Mouse (Mus musculus) heart, postnatal 0 days (tissue): ENCODE data around the gene Calr. TPM values are rescaled to one million over a fixed set of nuclear protein-coding genes. Genes with fewer than 3 reads are reported as not detected.
A peak's percentile ranks its signal among the peaks of the same experiment; 100 is the strongest.

Source experiments
- ATAC-seq: fragments of 200-750 bp; cut with Nextera tagmentation; 2 replicates; pipeline ENCODE4 v1.8.0; 2017; ENCODE audit warnings: low read depth, moderate number of reproducible peaks, moderate library complexity; ENCODE audit not compliant: insufficient read depth
- DNase-seq: peaks from one replicate; pipeline ENCODE4 v3.0.0-alpha.2; 2016; ENCODE audit warnings: low spot score
- H3K27ac ChIP-seq: fragments of 300-500 bp; sonication (generic); 2 replicates; pipeline ENCODE4 v1.5.1; 2014; ENCODE audit warnings: low read depth, mild to moderate bottlenecking
- H3K27me3 ChIP-seq: fragments of 300-500 bp; sonication (generic); 2 replicates; pipeline ENCODE4 v1.6.1; 2014; ENCODE audit warnings: low read length, mixed read lengths; ENCODE audit not compliant: control insufficient read depth, insufficient read depth
- H3K36me3 ChIP-seq: fragments of 300-500 bp; sonication (generic); replicated peaks from 2 replicates; pipeline ENCODE4 v1.6.1; 2014; ENCODE audit warnings: low read length, mixed read lengths; ENCODE audit not compliant: control insufficient read depth, insufficient read depth
- H3K4me1 ChIP-seq: fragments of 300-500 bp; sonication (generic); 2 replicates; pipeline ENCODE4 v1.6.1; 2014; ENCODE audit warnings: antibody characterized with exemption; ENCODE audit not compliant: control insufficient read depth, insufficient read depth
- H3K4me2 ChIP-seq: fragments of 300-500 bp; sonication (generic); 2 replicates; pipeline ENCODE4 v1.6.1; 2014; ENCODE audit warnings: low read depth, mild to moderate bottlenecking, low read length, moderate library complexity
- H3K4me3 ChIP-seq: fragments of 300-500 bp; sonication (generic); 2 replicates; pipeline ENCODE4 v1.5.1; 2014; ENCODE audit warnings: low read depth, low read length
- H3K9ac ChIP-seq: fragments of 300-500 bp; sonication (generic); replicated peaks from 2 replicates; pipeline ENCODE4 v1.6.1; 2014; ENCODE audit warnings: low read depth, low read length, mixed read lengths
- H3K9me3 ChIP-seq: fragments of 300-500 bp; sonication (generic); replicated peaks from 2 replicates; pipeline ENCODE4 v1.6.1; 2016; ENCODE audit warnings: low read length; ENCODE audit not compliant: control insufficient read depth
- CTCF ChIP-seq: IDR thresholded peaks from 2 replicates; pipeline ENCODE4 v1.5.1; 2016; ENCODE audit warnings: antibody characterized with exemption, control low read depth, low read depth
- EP300 ChIP-seq: IDR thresholded peaks from 2 replicates; pipeline ENCODE4 v1.6.1; 2016; ENCODE audit warnings: antibody characterized with exemption, low read depth
- WGBS: fragments of 180-500 bp; shearing (Covaris S2); extraction: QIAGEN DNeasy Blood & Tissue Kit; methylation state at CpG from one replicate; pipeline ENCODE4 v1.1.7; 2014; 5-methylcytosine and 5-hydroxymethylcytosine counted together
- microRNA-seq: library from miRNA; unstranded; fragments of <30 nt; microRNA quantifications from one replicate; pipeline ENCODE4, GENCODE M21; 2016
- polyA plus RNA-seq: library from polyadenylated mRNA; unstranded; fragments of >200 nt; fragmentation: Nextera tagmentation; extraction: Ambion mirVana; gene quantifications from 2 replicates; pipeline ENCODE4 v1.2.1, GENCODE M21; 2015
- total RNA-seq: library from RNA; depleted of rRNA; stranded (reverse); fragments of >200 nt; gene quantifications from 2 replicates; pipeline ENCODE4 v1.2.3, GENCODE M21; 2014; ENCODE audit warnings: low replicate concordance; rRNA removed

The Calr gene
- total and polyA plus RNA-seq, 2 experiments from 2014 or later: 201 to 235 TPM

GRCm38 (mm10) chr8:84794486-84794885 lies 52.2 kb downstream of the Calr start:
- WGBS: 57% methylated on average over 7 of the region's 7 CpGs
- no peak overlapping the region for H3K4me2 ChIP-seq
- ATAC-seq: no peak
- no peak overlapping the region for H3K4me3 ChIP-seq
- H3K4me1 ChIP-seq: peaks cover 30% of the 10 kb centered on the region
- TF ChIP-seq EP300: no peak
- no peak for TF ChIP-seq CTCF
- no peak for DNase-seq
- peak overlapping the region; percentile 40 for H3K27ac ChIP-seq
- H3K27me3 ChIP-seq: no peaks in the 10 kb centered on the region
- H3K9ac ChIP-seq: no peak overlapping the region
- peaks cover 10% of the 10 kb centered on the region; the same call in 1 of the 2 replicates for H3K36me3 ChIP-seq
- H3K9me3 ChIP-seq: no peaks in the 10 kb centered on the region

GRCm38 (mm10) chr8:84793791-84794485 lies 52.8 kb downstream of the Calr start:
- TF ChIP-seq EP300: no peak
- no peak for TF ChIP-seq CTCF
- Histone ChIP-seq H3K9ac (no peak overlapping the region; the same call in 1 of the 2 replicates), H3K4me3 (no peak overlapping the region), H3K4me2 (peak overlapping the region; percentile 35), H3K27ac (peak overlapping the region; percentile 40), H3K27me3 (no peaks in the 10 kb centered on the region), H3K4me1 (peaks cover 36% of the 10 kb centered on the region), H3K36me3 (peaks cover 10% of the 10 kb centered on the region; the same call in 1 of the 2 replicates), H3K9me3 (no peaks in the 10 kb centered on the region)
- WGBS: 61% methylated on average over 13 of the region's 13 CpGs
- ATAC-seq (no peak), DNase-seq (no peak)

DNA sequence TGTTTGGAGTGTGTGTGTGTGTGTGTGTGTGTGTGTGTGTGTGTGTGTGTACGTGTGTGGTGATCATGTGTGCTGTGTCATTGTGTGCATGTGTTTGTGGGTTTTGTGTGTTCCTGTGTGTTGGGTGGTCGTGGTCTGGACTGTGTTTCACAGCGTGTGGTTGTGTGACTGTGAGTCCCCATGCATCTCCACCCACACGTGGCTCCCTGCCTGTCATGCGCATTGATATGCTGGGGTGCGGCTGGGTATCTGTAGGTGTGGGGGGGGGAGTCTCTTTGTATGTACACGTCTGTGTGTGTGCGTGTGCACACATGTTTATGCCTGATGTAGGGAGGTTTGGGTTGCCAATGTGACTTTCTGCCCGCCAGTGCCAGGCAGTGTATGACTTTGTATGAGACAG lies 53.6 kb downstream of the Calr start:
- no peak overlapping the region for H3K27ac ChIP-seq
- H3K4me1 ChIP-seq: peaks cover 37% of the 10 kb centered on the region
- 81% methylated on average over 8 of the region's 9 CpGs for WGBS
- peaks cover 10% of the 10 kb centered on the region; the same call in 1 of the 2 replicates for H3K36me3 ChIP-seq
- no peaks in the 10 kb centered on the region for H3K27me3 ChIP-seq
- H3K4me2 ChIP-seq: no peak overlapping the region
- ATAC-seq: no peak
- TF ChIP-seq CTCF (no peak), EP300 (no peak)
- no peak overlapping the region for H3K4me3 ChIP-seq
- no peak overlapping the region for H3K9ac ChIP-seq
- no peaks in the 10 kb centered on the region for H3K9me3 ChIP-seq
- no peak for DNase-seq

- Histone ChIP-seq H3K4me1 (peaks cover 37% of the 10 kb centered on the region), H3K9ac (no peak overlapping the region)
These were observed 54.2 kb downstream of the Calr start for GRCm38 (mm10) chr8:84792429-84792947.

More at GRCm38 (mm10) chr8:84792429-84792947, 54.2 kb downstream of the Calr start:
- peaks cover 10% of the 10 kb centered on the region; the same call in 1 of the 2 replicates for H3K36me3 ChIP-seq
- no peak for ATAC-seq
- 0 out of 2 replicates have a peak overlapping the region, but pooled peaks have one; percentile 3 for H3K27ac ChIP-seq
- TF ChIP-seq CTCF: no peak
- TF ChIP-seq EP300: no peak
- WGBS: 63% methylated on average over 12 of the region's 12 CpGs
- peaks cover 4% of the 10 kb centered on the region for H3K27me3 ChIP-seq
- no peaks in the 10 kb centered on the region for H3K9me3 ChIP-seq
- DNase-seq: no peak
- H3K4me3 ChIP-seq: no peak overlapping the region
- no peak overlapping the region for H3K4me2 ChIP-seq

Small RNA genes lying within 50 kb of the gene (microRNA-seq; reads per million reads assigned to microRNA genes)
- gene Mir7069: 1.8 reads per million, percentile 2 among the genes with 10 or more reads in this experiment

Other genes starting within 250 kb of the Calr start
Only the 30 nearest of the 31 such genes appear.
- gene Ier2, start 184.1 kb downstream of the Calr start, total RNA-seq: 17.0 and 23.2 TPM in 2 replicates
- 33.3 and 38.3 TPM in 2 replicates for gene Ier2, start 184.1 kb downstream of the Calr start, polyA plus RNA-seq
- 98.3 and 116 TPM in 2 replicates for gene Trmt1, start 160.6 kb downstream of the Calr start, total RNA-seq
- 28.4 and 29.5 TPM in 2 replicates for gene Trmt1, start 160.6 kb downstream of the Calr start, polyA plus RNA-seq
- 68.0 and 83.6 TPM in 2 replicates for gene Nacc1, start 159.1 kb downstream of the Calr start, total RNA-seq
- gene Nacc1, start 159.1 kb downstream of the Calr start, polyA plus RNA-seq: 6.2 and 6.9 TPM in 2 replicates
- gene Lyl1, start 145.5 kb downstream of the Calr start, total RNA-seq: 4.4 and 4.8 TPM in 2 replicates
- gene Lyl1, start 145.5 kb downstream of the Calr start, polyA plus RNA-seq: 8.7 and 9.8 TPM in 2 replicates
- gene G430095P16Rik, start 123.9 kb downstream of the Calr start, total RNA-seq: 1.0 TPM in 1 of 2 replicates, not detected in the other
- gene G430095P16Rik, start 123.9 kb downstream of the Calr start, polyA plus RNA-seq: 3.0 and 3.1 TPM in 2 replicates
- 41.9 and 48.5 TPM in 2 replicates for gene Nfix, start 46.6 kb downstream of the Calr start, total RNA-seq
- gene Nfix, start 46.6 kb downstream of the Calr start, polyA plus RNA-seq: 18.2 TPM in 2 replicates
- gene Dand5, start 24.1 kb downstream of the Calr start, total RNA-seq: 2.1 and 15.4 TPM in 2 replicates
- gene Dand5, start 24.1 kb downstream of the Calr start, polyA plus RNA-seq: 6.2 and 8.0 TPM in 2 replicates
- gene Gadd45gip1, start 15.4 kb downstream of the Calr start, total RNA-seq: 47.1 and 49.8 TPM in 2 replicates
- 48.1 and 50.0 TPM in 2 replicates for gene Gadd45gip1, start 15.4 kb downstream of the Calr start, polyA plus RNA-seq
- gene Rad23a, start 6.3 kb downstream of the Calr start, total RNA-seq: 89.2 and 126 TPM in 2 replicates
- 111 and 125 TPM in 2 replicates for gene Rad23a, start 6.3 kb downstream of the Calr start, polyA plus RNA-seq
- 38.6 and 40.0 TPM in 2 replicates for gene Farsa, start 10.1 kb upstream of the Calr start, total RNA-seq
- gene Farsa, start 10.1 kb upstream of the Calr start, polyA plus RNA-seq: 36.3 and 38.3 TPM in 2 replicates
- 0.15 and 1.7 TPM in 2 replicates for gene Syce2, start 25.2 kb upstream of the Calr start, total RNA-seq
- gene Syce2, start 25.2 kb upstream of the Calr start, polyA plus RNA-seq: 9.7 and 11.8 TPM in 2 replicates
- 45.5 and 52.8 TPM in 2 replicates for gene Gcdh, start 47.0 kb upstream of the Calr start, total RNA-seq
- gene Gcdh, start 47.0 kb upstream of the Calr start, polyA plus RNA-seq: 33.0 and 33.5 TPM in 2 replicates
- gene Klf1, start 55.0 kb upstream of the Calr start, total RNA-seq: not detected in 2 replicates
- gene Klf1, start 55.0 kb upstream of the Calr start, polyA plus RNA-seq: 0.27 and 0.56 TPM in 2 replicates
- 6.0 and 11.0 TPM in 2 replicates for gene Dnase2a, start 61.6 kb upstream of the Calr start, total RNA-seq
- 4.6 and 5.6 TPM in 2 replicates for gene Dnase2a, start 61.6 kb upstream of the Calr start, polyA plus RNA-seq
- gene Mast1, start 90.4 kb upstream of the Calr start, total RNA-seq: 0.08 TPM in 1 of 2 replicates, not detected in the other
- 0.05 TPM in 1 of 2 replicates, not detected in the other for gene Mast1, start 90.4 kb upstream of the Calr start, polyA plus RNA-seq
- gene Rtbdn, start 100.1 kb upstream of the Calr start, total RNA-seq: not detected in 2 replicates
- 0.10 TPM in 1 of 2 replicates, not detected in the other for gene Rtbdn, start 100.1 kb upstream of the Calr start, polyA plus RNA-seq
- not detected in 2 replicates for gene Gm49661, start 122.5 kb upstream of the Calr start, total RNA-seq
- not detected in 2 replicates for gene Gm49661, start 122.5 kb upstream of the Calr start, polyA plus RNA-seq
- gene Prdx2, start 122.7 kb upstream of the Calr start, total RNA-seq: 647 and 809 TPM in 2 replicates
- 758 and 782 TPM in 2 replicates for gene Prdx2, start 122.7 kb upstream of the Calr start, polyA plus RNA-seq
- gene Rnaseh2a, start 122.8 kb upstream of the Calr start, total RNA-seq: 57.9 and 76.4 TPM in 2 replicates
- 52.6 and 57.3 TPM in 2 replicates for gene Rnaseh2a, start 122.8 kb upstream of the Calr start, polyA plus RNA-seq
- gene Junb, start 131.8 kb upstream of the Calr start, total RNA-seq: 28.9 and 39.6 TPM in 2 replicates
- 10.3 and 13.0 TPM in 2 replicates for gene Junb, start 131.8 kb upstream of the Calr start, polyA plus RNA-seq
- 1.9 and 4.8 TPM in 2 replicates for gene Hook2, start 143.7 kb upstream of the Calr start, total RNA-seq
- 3.5 and 4.7 TPM in 2 replicates for gene Hook2, start 143.7 kb upstream of the Calr start, polyA plus RNA-seq
- not detected in 2 replicates for gene Best2, start 167.6 kb upstream of the Calr start, total RNA-seq
- gene Best2, start 167.6 kb upstream of the Calr start, polyA plus RNA-seq: not detected in 2 replicates
- gene Asna1, start 178.3 kb upstream of the Calr start, total RNA-seq: 134 and 152 TPM in 2 replicates
- 106 and 110 TPM in 2 replicates for gene Asna1, start 178.3 kb upstream of the Calr start, polyA plus RNA-seq
- 98.5 and 196 TPM in 2 replicates for gene Trir, start 179.9 kb upstream of the Calr start, total RNA-seq
- 62.4 and 66.5 TPM in 2 replicates for gene Trir, start 179.9 kb upstream of the Calr start, polyA plus RNA-seq
- gene Tnpo2, start 190.0 kb upstream of the Calr start, total RNA-seq: 27.4 and 34.8 TPM in 2 replicates
- gene Tnpo2, start 190.0 kb upstream of the Calr start, polyA plus RNA-seq: 11.5 and 13.0 TPM in 2 replicates
- gene Fbxw9, start 213.1 kb upstream of the Calr start, total RNA-seq: 29.1 and 32.6 TPM in 2 replicates
- gene Fbxw9, start 213.1 kb upstream of the Calr start, polyA plus RNA-seq: 16.2 and 16.5 TPM in 2 replicates
- gene Gm5741, start 221.0 kb upstream of the Calr start, total RNA-seq: not detected in 2 replicates
- gene Gm5741, start 221.0 kb upstream of the Calr start, polyA plus RNA-seq: not detected in 2 replicates
- 25.9 and 48.2 TPM in 2 replicates for gene Dhps, start 224.8 kb upstream of the Calr start, total RNA-seq
- 45.0 and 48.3 TPM in 2 replicates for gene Dhps, start 224.8 kb upstream of the Calr start, polyA plus RNA-seq
- gene Wdr83os, start 233.8 kb upstream of the Calr start, total RNA-seq: 101 and 116 TPM in 2 replicates
- 99.8 and 103 TPM in 2 replicates for gene Wdr83os, start 233.8 kb upstream of the Calr start, polyA plus RNA-seq
- 16.2 and 31.0 TPM in 2 replicates for gene Wdr83, start 234.4 kb upstream of the Calr start, total RNA-seq
- 38.8 and 42.9 TPM in 2 replicates for gene Wdr83, start 234.4 kb upstream of the Calr start, polyA plus RNA-seq